Mouse (Mus musculus) lung, embryonic 14.5 days (tissue): Measurements from ENCODE around the gene Aldh5a1. TPM values are rescaled to one million over a fixed set of nuclear protein-coding genes. Genes with fewer than 3 reads are reported as not detected.
A peak's percentile ranks its signal among the peaks of the same experiment; 100 is the strongest.

Source experiments
- ATAC-seq: fragments of 200-750 bp; cut with Nextera tagmentation; 2 replicates; pipeline ENCODE4 v1.8.0; 2017; ENCODE audit warnings: mild to moderate bottlenecking, moderate TSS enrichment, moderate library complexity; ENCODE audit not compliant: insufficient read depth
- DNase-seq: peaks from one replicate; pipeline ENCODE4 v3.0.0-alpha.2; 2015
- H3K27ac ChIP-seq: fragments of 300-500 bp; sonication (generic); 2 replicates; pipeline ENCODE4 v1.5.1; 2014; ENCODE audit warnings: low read depth, mild to moderate bottlenecking, moderate library complexity
- H3K27me3 ChIP-seq: fragments of 300-500 bp; sonication (generic); 2 replicates; pipeline ENCODE4 v1.6.1; 2014; ENCODE audit warnings: low read length, control low read depth; ENCODE audit not compliant: insufficient read depth
- H3K36me3 ChIP-seq: fragments of 300-500 bp; sonication (generic); 2 replicates; pipeline ENCODE4 v1.6.1; 2014; ENCODE audit warnings: control low read depth; ENCODE audit not compliant: insufficient read depth
- H3K4me1 ChIP-seq: fragments of 300-500 bp; sonication (generic); 2 replicates; pipeline ENCODE4 v1.6.1; 2014; ENCODE audit warnings: antibody characterized with exemption, control low read depth; ENCODE audit not compliant: insufficient read depth
- H3K4me2 ChIP-seq: fragments of 300-500 bp; sonication (generic); 2 replicates; pipeline ENCODE4 v1.6.1; 2014; ENCODE audit warnings: mild to moderate bottlenecking
- H3K4me3 ChIP-seq: fragments of 300-500 bp; sonication (generic); 2 replicates; pipeline ENCODE4 v1.5.1; 2014; ENCODE audit warnings: low read depth, low read length
- H3K9ac ChIP-seq: fragments of 300-500 bp; sonication (generic); 2 replicates; pipeline ENCODE4 v1.6.1; 2014
- H3K9me3 ChIP-seq: fragments of 300-500 bp; sonication (generic); 2 replicates; pipeline ENCODE4 v1.6.1; 2016; ENCODE audit warnings: low read depth, low read length, control low read depth
- CTCF ChIP-seq: IDR thresholded peaks from 2 replicates; pipeline ENCODE4 v1.5.1; 2016; ENCODE audit warnings: antibody characterized with exemption, low read depth
- WGBS: fragments of 180-500 bp; shearing (Covaris S2); extraction: QIAGEN DNeasy Blood & Tissue Kit; methylation state at CpG from one replicate; pipeline ENCODE4 v1.1.7; 2014; 5-methylcytosine and 5-hydroxymethylcytosine counted together
- polyA plus RNA-seq: library from polyadenylated mRNA; unstranded; fragments of >200 nt; fragmentation: Nextera tagmentation; extraction: Ambion mirVana; gene quantifications from 2 replicates; pipeline ENCODE4 v1.2.1, GENCODE M21; 2014

Gene Aldh5a1
- polyA plus RNA-seq, 1 experiment from 2014 or later = 9.4 TPM

- Histone ChIP-seq H3K4me3 (no peak overlapping the region), H3K9ac (no peak overlapping the region), H3K4me1 (no peaks in the 10 kb centered on the region), H3K9me3 (no peaks in the 10 kb centered on the region), H3K27me3 (no peaks in the 10 kb centered on the region), H3K36me3 (no peaks in the 10 kb centered on the region), H3K27ac (no peak overlapping the region), H3K4me2 (no peak overlapping the region)
- no peak for ATAC-seq
- 76% methylated on average over 2 of the region's 2 CpGs for WGBS
- DNase-seq = no peak
- TF ChIP-seq CTCF = no peak
Measured at GRCm38 (mm10) chr13:24901916-24902315, 35.5 kb downstream of the Aldh5a1 start.

GRCm38 (mm10) chr13:24893880-24894279, 43.6 kb downstream of the Aldh5a1 start:
- no peak overlapping the region for H3K9ac ChIP-seq
- no peak overlapping the region for H3K4me3 ChIP-seq
- DNase-seq = no peak
- WGBS = 72% methylated on average over 2 of the region's 2 CpGs
- H3K9me3 ChIP-seq = no peaks in the 10 kb centered on the region
- no peak for ATAC-seq
- H3K4me2 ChIP-seq = no peak overlapping the region
- no peak overlapping the region for H3K27ac ChIP-seq
- TF ChIP-seq CTCF = no peak
- no peaks in the 10 kb centered on the region for H3K36me3 ChIP-seq
- no peaks in the 10 kb centered on the region for H3K4me1 ChIP-seq
- H3K27me3 ChIP-seq = no peaks in the 10 kb centered on the region

GRCm38 (mm10) chr13:24892516-24892915, 44.9 kb downstream of the Aldh5a1 start:
- no peak overlapping the region for H3K27ac ChIP-seq
- no peak overlapping the region for H3K4me3 ChIP-seq
- 84% methylated on average over 3 of the region's 3 CpGs for WGBS
- H3K4me1 ChIP-seq = no peaks in the 10 kb centered on the region
- DNase-seq (no peak), ATAC-seq (no peak)
- no peak for TF ChIP-seq CTCF
- no peaks in the 10 kb centered on the region for H3K27me3 ChIP-seq
- H3K9ac ChIP-seq = no peak overlapping the region
- no peaks in the 10 kb centered on the region for H3K36me3 ChIP-seq
- no peak overlapping the region for H3K4me2 ChIP-seq
- no peaks in the 10 kb centered on the region for H3K9me3 ChIP-seq

- Histone ChIP-seq H3K9me3 (no peaks in the 10 kb centered on the region), H3K4me2 (no peak overlapping the region), H3K36me3 (no peaks in the 10 kb centered on the region), H3K27ac (no peak overlapping the region), H3K27me3 (no peaks in the 10 kb centered on the region), H3K4me3 (no peak overlapping the region), H3K4me1 (no peaks in the 10 kb centered on the region), H3K9ac (no peak overlapping the region)
- peak; percentile 32 for DNase-seq
- 33% methylated on average over 1 of the region's 1 CpGs for WGBS
- no peak for TF ChIP-seq CTCF
- ATAC-seq = no peak
Measured at GRCm38 (mm10) chr13:24889554-24889953, 47.9 kb downstream of the Aldh5a1 start.

- ATAC-seq = no peak
- Histone ChIP-seq H3K27me3 (no peaks in the 10 kb centered on the region), H3K27ac (no peak overlapping the region), H3K9me3 (no peaks in the 10 kb centered on the region), H3K4me2 (no peak overlapping the region), H3K4me1 (no peaks in the 10 kb centered on the region), H3K36me3 (no peaks in the 10 kb centered on the region), H3K9ac (no peak overlapping the region), H3K4me3 (no peak overlapping the region)
- TF ChIP-seq CTCF = no peak
- WGBS = 92% methylated on average over 6 of the region's 6 CpGs
- no peak for DNase-seq
Measured at GRCm38 (mm10) chr13:24882411-24882810, 55.0 kb downstream of the Aldh5a1 start.

- no peak for TF ChIP-seq CTCF
- Histone ChIP-seq H3K9ac (no peak overlapping the region), H3K9me3 (no peaks in the 10 kb centered on the region), H3K27ac (no peak overlapping the region), H3K4me1 (no peaks in the 10 kb centered on the region), H3K36me3 (no peaks in the 10 kb centered on the region), H3K27me3 (no peaks in the 10 kb centered on the region), H3K4me3 (no peak overlapping the region), H3K4me2 (no peak overlapping the region)
- 89% methylated on average over 5 of the region's 5 CpGs for WGBS
- ATAC-seq (no peak), DNase-seq (no peak)
Measured at GRCm38 (mm10) chr13:24880704-24881103, 56.8 kb downstream of the Aldh5a1 start.

GRCm38 (mm10) chr13:24880208-24880607, 57.3 kb downstream of the Aldh5a1 start:
- no peak for DNase-seq
- H3K9ac ChIP-seq = no peak overlapping the region
- H3K27me3 ChIP-seq = no peaks in the 10 kb centered on the region
- no peaks in the 10 kb centered on the region for H3K4me1 ChIP-seq
- no peak for TF ChIP-seq CTCF
- no peak overlapping the region for H3K4me2 ChIP-seq
- no peak overlapping the region for H3K27ac ChIP-seq
- no peak for ATAC-seq
- WGBS = 59% methylated on average over 6 of the region's 6 CpGs
- H3K4me3 ChIP-seq = no peak overlapping the region
- no peaks in the 10 kb centered on the region for H3K9me3 ChIP-seq
- H3K36me3 ChIP-seq = no peaks in the 10 kb centered on the region
